Mouse (Mus musculus): ENCODE measurements at regions not wholly inside any gene's neighbourhood (a gene's known extent, or its start where the extent isn't known, plus 50 kb on each side); places are given as distances from the start of the nearest gene placed in this dataset.
A peak's percentile ranks its signal among the peaks of the same experiment; 100 is the strongest.

DNA sequence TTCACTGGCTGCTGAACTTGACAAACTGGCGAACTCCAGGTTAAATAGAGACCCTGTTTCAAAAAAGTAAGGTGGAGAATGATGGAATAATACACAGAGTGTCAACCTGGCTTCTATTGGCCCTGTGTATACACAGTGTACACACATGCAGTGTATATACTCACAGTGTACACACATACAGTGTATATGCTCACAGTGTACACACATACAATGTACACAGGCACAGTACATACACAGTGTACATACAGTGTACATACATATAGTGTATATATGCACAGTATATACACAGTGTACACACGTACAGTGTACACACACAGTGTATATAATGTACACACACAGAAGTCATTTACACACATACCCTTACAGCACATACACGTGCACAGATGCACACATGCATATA is 52.4 kb upstream of the Aldh1b1 start:
- no peak for ATAC-seq (replicated peaks; ENCODE audit: extremely low read depth, insufficient read depth, low FRiP score)
- Histone ChIP-seq H3K4me1 (ENCODE audit: control insufficient read depth, insufficient read depth, low read length) (no peaks in the 10 kb centered on the region), H3K4me2 (ENCODE audit: low read depth, low read length) (no peak overlapping the region), H3K36me3 (ENCODE audit: control insufficient read depth, insufficient read depth) (no peaks in the 10 kb centered on the region), H3K27me3 (ENCODE audit: control insufficient read depth, insufficient read depth, low read length) (no peaks in the 10 kb centered on the region), H3K4me3 (ENCODE audit: low read length) (no peak overlapping the region), H3K9ac (ENCODE audit: low read length) (no peak overlapping the region), H3K27ac (ENCODE audit: low read length) (no peak overlapping the region), H3K9me3 (replicated peaks; ENCODE audit: control insufficient read depth, low read length) (no peaks in the 10 kb centered on the region)
- 85% methylated on average over 3 of the region's 3 CpGs for WGBS

DNA sequence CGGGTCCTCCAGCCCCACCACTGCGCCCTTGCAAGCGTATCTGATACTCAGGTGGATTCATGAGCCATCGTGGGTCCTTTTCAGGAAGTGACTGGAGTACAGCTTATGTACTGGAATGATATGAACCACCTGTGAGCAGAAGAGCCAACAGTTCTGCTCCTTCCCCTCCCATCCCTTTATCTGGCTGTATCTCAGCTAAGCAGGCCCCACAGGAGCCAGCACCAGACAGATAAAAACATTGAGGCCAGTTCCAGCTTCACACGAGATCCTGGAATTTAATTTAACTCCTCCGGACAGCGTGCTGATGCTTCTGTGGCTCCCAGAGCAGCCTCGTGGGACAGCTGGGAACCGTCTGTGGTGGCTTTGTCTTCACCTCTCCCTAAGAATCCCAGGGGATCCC is 53.1 kb upstream of the Aldh1b1 start:
- H3K36me3 ChIP-seq (ENCODE audit: control insufficient read depth, insufficient read depth), result no peaks in the 10 kb centered on the region
- no peak for ATAC-seq (replicated peaks; ENCODE audit: extremely low read depth, insufficient read depth, low FRiP score)
- no peaks in the 10 kb centered on the region for H3K27me3 ChIP-seq (ENCODE audit: control insufficient read depth, insufficient read depth, low read length)
- H3K4me1 ChIP-seq (ENCODE audit: control insufficient read depth, insufficient read depth, low read length), result no peaks in the 10 kb centered on the region
- no peak overlapping the region for H3K4me2 ChIP-seq (ENCODE audit: low read depth, low read length)
- no peak overlapping the region for H3K9ac ChIP-seq (ENCODE audit: low read length)
- no peaks in the 10 kb centered on the region for H3K9me3 ChIP-seq (replicated peaks; ENCODE audit: control insufficient read depth, low read length)
- WGBS, result 54% methylated on average over 9 of the region's 9 CpGs
- H3K27ac ChIP-seq (ENCODE audit: low read length), result no peak overlapping the region
- no peak overlapping the region for H3K4me3 ChIP-seq (ENCODE audit: low read length)

DNA sequence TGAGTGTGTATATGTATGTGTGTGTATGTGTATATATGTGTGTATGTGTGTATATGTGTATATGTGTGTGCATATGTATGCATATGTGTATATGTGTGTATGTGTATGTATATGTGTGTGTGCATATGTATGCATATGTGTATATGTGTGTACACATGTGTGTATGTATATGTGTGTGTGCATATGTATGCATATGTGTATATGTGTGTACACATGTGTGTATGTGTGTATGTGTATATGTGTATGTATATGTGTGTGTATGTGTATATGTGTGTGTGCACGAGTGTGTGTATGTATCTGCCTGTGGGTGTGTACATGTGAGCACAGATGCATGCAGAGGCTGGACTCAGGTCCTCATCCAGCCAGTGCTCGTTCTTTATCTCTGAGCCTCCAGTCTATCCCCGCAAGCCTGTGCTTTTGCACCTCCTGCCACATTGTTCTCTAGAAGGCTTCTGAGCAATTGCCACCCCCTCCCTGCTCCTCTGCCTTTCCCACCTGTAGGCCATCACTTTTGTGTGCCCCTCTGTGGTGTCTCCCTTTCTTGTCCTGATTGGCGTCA is 53.9 kb upstream of the Aldh1b1 start:
- H3K9me3 ChIP-seq (replicated peaks; ENCODE audit: control insufficient read depth, low read length), result no peaks in the 10 kb centered on the region
- no peak overlapping the region for H3K4me3 ChIP-seq (ENCODE audit: low read length)
- ATAC-seq (replicated peaks; ENCODE audit: extremely low read depth, insufficient read depth, low FRiP score), result no peak
- no peaks in the 10 kb centered on the region for H3K36me3 ChIP-seq (ENCODE audit: control insufficient read depth, insufficient read depth)
- 83% methylated on average over 4 of the region's 4 CpGs for WGBS
- H3K4me1 ChIP-seq (ENCODE audit: control insufficient read depth, insufficient read depth, low read length), result no peaks in the 10 kb centered on the region
- H3K27me3 ChIP-seq (ENCODE audit: control insufficient read depth, insufficient read depth, low read length), result no peaks in the 10 kb centered on the region
- no peak overlapping the region for H3K9ac ChIP-seq (ENCODE audit: low read length)
- H3K27ac ChIP-seq (ENCODE audit: low read length), result no peak overlapping the region
- H3K4me2 ChIP-seq (ENCODE audit: low read depth, low read length), result no peak overlapping the region

DNA sequence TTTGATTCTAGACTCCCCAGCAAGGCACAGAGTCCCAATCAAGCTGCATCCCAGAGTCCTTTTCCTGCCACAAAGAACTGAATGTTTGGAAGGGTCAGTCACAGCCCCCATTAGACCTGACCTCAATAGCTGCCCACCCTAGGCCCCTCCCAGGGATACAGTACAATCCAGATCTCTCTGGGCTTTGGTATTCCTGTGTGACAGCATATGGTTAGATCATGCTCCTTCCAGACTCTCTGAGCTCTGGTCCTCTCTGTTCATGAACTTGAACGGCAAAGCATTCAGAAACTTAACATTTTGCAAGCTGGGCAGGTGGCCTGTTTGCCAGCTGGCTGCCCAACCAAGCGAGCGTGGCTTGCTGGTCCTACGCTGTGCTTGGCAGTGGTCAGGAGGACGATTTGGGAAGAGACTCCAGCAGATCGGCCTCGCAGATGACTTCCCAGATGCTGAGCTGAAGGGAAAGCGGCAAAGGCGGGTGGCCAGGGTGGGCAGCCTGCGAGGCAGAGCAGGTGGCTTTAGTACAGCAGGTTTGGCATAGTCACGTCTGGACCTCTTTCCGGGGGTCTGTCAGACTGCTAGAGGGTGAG is 58.0 kb upstream of the Aldh1b1 start:
- Histone ChIP-seq H3K4me1 (ENCODE audit: control insufficient read depth, insufficient read depth, low read length) (peaks cover 6% of the 10 kb centered on the region; the same call in 1 of the 2 replicates), H3K9ac (ENCODE audit: low read length) (no peak overlapping the region), H3K4me3 (ENCODE audit: low read length) (no peak overlapping the region), H3K9me3 (replicated peaks; ENCODE audit: control insufficient read depth, low read length) (no peaks in the 10 kb centered on the region), H3K36me3 (ENCODE audit: control insufficient read depth, insufficient read depth) (no peaks in the 10 kb centered on the region), H3K27ac (ENCODE audit: low read length) (no peak overlapping the region), H3K27me3 (ENCODE audit: control insufficient read depth, insufficient read depth, low read length) (no peaks in the 10 kb centered on the region), H3K4me2 (ENCODE audit: low read depth, low read length) (no peak overlapping the region)
- ATAC-seq (replicated peaks; ENCODE audit: extremely low read depth, insufficient read depth, low FRiP score), result no peak
- WGBS, result 86% methylated on average over 12 of the region's 12 CpGs

DNA sequence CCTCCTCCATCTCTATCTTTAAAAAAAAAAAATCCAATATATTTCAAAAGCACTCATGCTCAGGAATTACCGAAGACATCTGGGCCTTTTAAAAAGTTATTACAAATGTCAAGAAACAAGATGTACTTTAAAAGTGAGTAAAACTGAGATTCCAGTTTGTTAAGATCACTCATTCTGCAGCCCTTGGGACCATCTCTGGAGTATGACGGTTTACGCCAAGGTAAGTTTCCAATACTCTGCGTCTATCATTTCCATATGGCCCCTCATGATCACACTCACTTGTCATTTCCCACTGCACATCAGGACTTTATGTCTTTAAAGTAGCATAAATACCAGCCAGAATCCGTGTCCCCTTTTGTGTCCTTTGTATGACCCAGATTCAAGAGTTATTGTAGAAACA is 58.5 kb upstream of the Aldh1b1 start:
- H3K4me3 ChIP-seq (ENCODE audit: low read length), result no peak overlapping the region
- peaks cover 6% of the 10 kb centered on the region; the same call in 1 of the 2 replicates for H3K4me1 ChIP-seq (ENCODE audit: control insufficient read depth, insufficient read depth, low read length)
- WGBS, result 81% methylated on average over 5 of the region's 5 CpGs
- no peak overlapping the region for H3K27ac ChIP-seq (ENCODE audit: low read length)
- H3K9me3 ChIP-seq (replicated peaks; ENCODE audit: control insufficient read depth, low read length), result no peaks in the 10 kb centered on the region
- H3K9ac ChIP-seq (ENCODE audit: low read length), result no peak overlapping the region
- no peak overlapping the region for H3K4me2 ChIP-seq (ENCODE audit: low read depth, low read length)
- no peaks in the 10 kb centered on the region for H3K27me3 ChIP-seq (ENCODE audit: control insufficient read depth, insufficient read depth, low read length)
- no peaks in the 10 kb centered on the region for H3K36me3 ChIP-seq (ENCODE audit: control insufficient read depth, insufficient read depth)
- ATAC-seq (replicated peaks; ENCODE audit: extremely low read depth, insufficient read depth, low FRiP score), result no peak

DNA sequence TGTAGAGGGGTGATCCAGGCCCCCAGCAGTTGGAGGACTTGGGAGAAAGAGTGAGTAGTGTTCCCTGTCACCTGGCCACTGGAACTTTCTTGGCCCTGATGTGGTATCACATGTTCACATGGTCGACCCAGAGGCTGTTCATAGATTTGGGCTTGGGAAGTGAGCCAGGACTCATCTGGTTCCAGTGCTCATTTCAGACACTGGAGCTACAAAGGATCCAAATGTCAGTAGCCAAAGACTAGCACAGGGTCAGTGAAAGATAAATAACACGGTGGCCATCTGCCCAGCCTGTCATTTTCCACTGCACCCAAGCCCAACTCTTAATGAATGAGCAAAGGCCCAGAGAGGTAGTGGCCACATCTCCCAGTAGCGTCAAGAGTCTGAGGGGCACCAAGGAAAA is 59.1 kb upstream of the Aldh1b1 start:
- Histone ChIP-seq H3K27ac (ENCODE audit: low read length) (no peak overlapping the region), H3K36me3 (ENCODE audit: control insufficient read depth, insufficient read depth) (no peaks in the 10 kb centered on the region), H3K9ac (ENCODE audit: low read length) (no peak overlapping the region), H3K27me3 (ENCODE audit: control insufficient read depth, insufficient read depth, low read length) (no peaks in the 10 kb centered on the region), H3K9me3 (replicated peaks; ENCODE audit: control insufficient read depth, low read length) (no peaks in the 10 kb centered on the region), H3K4me3 (ENCODE audit: low read length) (no peak overlapping the region), H3K4me2 (ENCODE audit: low read depth, low read length) (no peak overlapping the region), H3K4me1 (ENCODE audit: control insufficient read depth, insufficient read depth, low read length) (peaks cover 6% of the 10 kb centered on the region; the same call in 1 of the 2 replicates)
- WGBS, result 52% methylated on average over 3 of the region's 3 CpGs
- ATAC-seq (replicated peaks; ENCODE audit: extremely low read depth, insufficient read depth, low FRiP score), result no peak

DNA sequence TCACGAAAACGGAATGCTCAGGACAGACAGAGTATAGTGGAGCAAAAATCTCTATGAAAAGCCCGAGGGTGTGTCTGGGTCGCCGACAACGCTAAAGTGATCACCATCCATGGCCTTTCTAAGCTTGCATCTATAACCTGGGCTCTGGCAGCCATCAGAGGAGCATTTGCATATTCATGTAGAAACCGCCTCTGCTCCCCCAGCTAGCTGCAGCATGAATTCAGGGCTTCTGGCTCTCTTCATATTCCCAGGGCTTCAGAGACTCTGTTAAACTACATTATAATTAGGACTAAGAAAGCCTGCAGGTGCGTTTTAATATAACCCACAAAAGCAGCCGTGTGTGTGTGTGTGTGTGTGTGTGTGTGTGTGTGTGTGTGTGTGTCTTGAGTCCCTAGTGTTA is 59.7 kb upstream of the Aldh1b1 start:
- 66% methylated on average over 9 of the region's 9 CpGs for WGBS
- ATAC-seq (replicated peaks; ENCODE audit: extremely low read depth, insufficient read depth, low FRiP score), result no peak
- Histone ChIP-seq H3K9me3 (replicated peaks; ENCODE audit: control insufficient read depth, low read length) (no peaks in the 10 kb centered on the region), H3K27me3 (ENCODE audit: control insufficient read depth, insufficient read depth, low read length) (no peaks in the 10 kb centered on the region), H3K4me2 (ENCODE audit: low read depth, low read length) (no peak overlapping the region), H3K4me1 (ENCODE audit: control insufficient read depth, insufficient read depth, low read length) (peaks cover 6% of the 10 kb centered on the region; the same call in 1 of the 2 replicates), H3K27ac (ENCODE audit: low read length) (no peak overlapping the region), H3K9ac (ENCODE audit: low read length) (no peak overlapping the region), H3K36me3 (ENCODE audit: control insufficient read depth, insufficient read depth) (no peaks in the 10 kb centered on the region), H3K4me3 (ENCODE audit: low read length) (no peak overlapping the region)

DNA sequence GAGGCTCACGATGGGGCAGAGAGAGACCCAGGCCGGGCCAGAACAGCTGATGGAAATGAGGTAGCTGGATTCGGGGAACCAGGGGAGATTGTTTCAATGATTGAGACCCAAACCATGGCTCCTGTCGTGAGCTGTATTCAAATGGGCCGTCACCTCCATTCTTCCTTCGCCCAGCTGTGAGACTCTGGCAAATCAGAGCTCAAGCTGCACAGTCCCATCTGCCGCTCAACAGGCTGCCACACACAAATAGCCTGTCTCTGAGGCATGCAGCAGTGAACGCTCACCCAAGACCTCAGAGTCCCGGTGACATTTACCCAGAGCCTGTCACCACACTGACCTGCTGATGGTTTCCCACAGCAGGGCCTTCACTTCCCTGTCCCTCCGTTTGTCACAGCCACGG is 60.1 kb upstream of the Aldh1b1 start:
- H3K27ac ChIP-seq (ENCODE audit: low read length), result no peak overlapping the region
- no peak overlapping the region for H3K9ac ChIP-seq (ENCODE audit: low read length)
- peaks cover 6% of the 10 kb centered on the region; the same call in 1 of the 2 replicates for H3K4me1 ChIP-seq (ENCODE audit: control insufficient read depth, insufficient read depth, low read length)
- no peak for ATAC-seq (replicated peaks; ENCODE audit: extremely low read depth, insufficient read depth, low FRiP score)
- no peaks in the 10 kb centered on the region for H3K9me3 ChIP-seq (replicated peaks; ENCODE audit: control insufficient read depth, low read length)
- no peak overlapping the region for H3K4me2 ChIP-seq (ENCODE audit: low read depth, low read length)
- WGBS, result 56% methylated on average over 11 of the region's 11 CpGs
- no peaks in the 10 kb centered on the region for H3K36me3 ChIP-seq (ENCODE audit: control insufficient read depth, insufficient read depth)
- H3K27me3 ChIP-seq (ENCODE audit: control insufficient read depth, insufficient read depth, low read length), result no peaks in the 10 kb centered on the region
- H3K4me3 ChIP-seq (ENCODE audit: low read length), result no peak overlapping the region

DNA sequence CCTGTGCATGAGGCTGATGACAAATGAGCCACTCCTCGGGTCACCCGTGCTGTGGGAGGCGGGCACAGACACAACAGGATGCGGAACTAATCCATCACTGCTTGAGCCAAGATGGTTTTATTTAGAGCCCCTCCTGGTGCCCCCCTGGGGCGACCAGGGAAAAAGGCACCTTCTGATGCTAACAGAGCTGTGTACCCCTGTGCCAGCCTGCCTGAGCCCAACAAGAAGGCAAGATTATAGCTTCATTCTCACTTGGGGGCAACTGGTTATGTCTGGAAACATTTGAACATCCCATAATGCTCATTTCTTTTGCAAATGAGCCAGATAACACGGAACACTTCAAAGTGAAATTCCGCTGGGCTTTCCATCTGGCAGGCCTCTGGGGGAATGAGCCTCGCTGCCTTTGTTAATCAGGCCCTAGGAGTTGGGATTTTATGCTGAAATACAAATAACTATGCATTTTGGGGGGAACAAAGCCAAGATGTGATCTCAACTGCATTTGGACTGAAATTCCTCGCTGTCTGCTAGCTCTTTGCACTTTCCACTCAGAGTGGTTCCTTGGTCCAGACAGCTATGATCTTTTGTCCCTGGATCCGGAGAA is 62.5 kb upstream of the Aldh1b1 start:
- H3K27ac ChIP-seq (ENCODE audit: low read length), result 0 out of 2 replicates have a peak overlapping the region, but pooled peaks have one; percentile 38
- no peak overlapping the region for H3K4me2 ChIP-seq (ENCODE audit: low read depth, low read length)
- H3K4me1 ChIP-seq (ENCODE audit: control insufficient read depth, insufficient read depth, low read length), result peaks cover 7% of the 10 kb centered on the region
- H3K27me3 ChIP-seq (ENCODE audit: control insufficient read depth, insufficient read depth, low read length), result no peaks in the 10 kb centered on the region
- ATAC-seq (replicated peaks; ENCODE audit: extremely low read depth, insufficient read depth, low FRiP score), result no peak
- no peak overlapping the region for H3K4me3 ChIP-seq (ENCODE audit: low read length)
- H3K36me3 ChIP-seq (ENCODE audit: control insufficient read depth, insufficient read depth), result no peaks in the 10 kb centered on the region
- H3K9me3 ChIP-seq (replicated peaks; ENCODE audit: control insufficient read depth, low read length), result no peaks in the 10 kb centered on the region
- H3K9ac ChIP-seq (ENCODE audit: low read length), result no peak overlapping the region
- 53% methylated on average over 10 of the region's 10 CpGs for WGBS

Data from heart, embryonic 16.5 days (tissue).